Comparison of ENCODE assay signal across 11 mouse cellular contexts in the genomic region with DNA sequence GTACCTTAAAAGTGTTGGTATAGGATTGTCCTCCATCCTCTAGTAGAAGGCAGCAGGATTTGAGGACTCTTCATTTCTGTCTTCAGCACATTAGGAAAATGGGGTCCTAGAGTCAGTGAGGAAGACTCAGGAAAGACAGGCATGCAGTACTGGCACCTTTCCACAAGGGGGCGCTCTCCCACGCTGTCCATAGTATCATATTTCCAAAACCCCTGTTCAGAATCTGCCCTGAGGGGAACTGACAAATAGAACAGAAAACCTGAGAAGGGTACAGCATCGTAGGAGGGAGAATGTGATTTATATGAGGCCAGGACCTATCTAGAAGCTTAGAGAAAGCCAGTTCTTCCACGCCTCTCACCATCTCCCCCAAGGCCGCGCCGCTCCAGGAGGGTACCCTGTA. TPM values are rescaled to one million over a fixed set of nuclear protein-coding genes. Genes with fewer than 3 reads are reported as not detected.
DNase-seq lines count a peak whose midpoint lies in the region; ATAC-seq and TF ChIP-seq lines count a peak whose summit lies in the region.
"Had no signal": no experiment of that assay in that cellular context is flagged by ENCODE, and none has a peak within 500 bp of the region (broad histone marks: within the 10 kb centered on the region; RNA-seq: fewer than 3 reads in every experiment).

No protein-coding gene starts in this region.

- H3K27me3 ChIP-seq in hindbrain, postnatal 0 days (ENCODE audit: insufficient read depth, low read length) = no peaks in the 10 kb centered on the region
- peaks cover 12% of the 10 kb centered on the region for H3K27me3 ChIP-seq in hindbrain, embryonic 16.5 days (replicated peaks; ENCODE audit: control insufficient read depth, insufficient read depth, low read length)
- no peaks in the 10 kb centered on the region for H3K27me3 ChIP-seq in C2C12 (ENCODE audit: control insufficient read depth, insufficient read depth, insufficient read length)

- no peak overlapping the region for H3ac ChIP-seq in C2C12 (ENCODE audit: control insufficient read depth, insufficient read length, low read depth)

- DNase-seq in hindbrain, postnatal 0 days (ENCODE audit: low spot score) = no peak
- peak; percentile 18 for DNase-seq in T-cell, adult 2 months (ENCODE audit: low spot score)
- no peak for DNase-seq in adrenal gland, adult 2 months
- no peak for DNase-seq in neural tube, embryonic 10.5 days (ENCODE audit: extremely low spot score, low spot score)

- no peaks in the 10 kb centered on the region for H3K9me3 ChIP-seq in hindbrain, postnatal 0 days (ENCODE audit: low read length)
- H3K9me3 ChIP-seq in hindbrain, embryonic 16.5 days (ENCODE audit: control insufficient read depth, low read length) = peaks cover 5% of the 10 kb centered on the region; the same call in 1 of the 2 replicates

- no peak for ATAC-seq in hindbrain, postnatal 0 days
- no peak for ATAC-seq in hindbrain, embryonic 16.5 days
- ATAC-seq in megakaryocyte progenitor cell, adult 5-6 weeks (replicated peaks; ENCODE audit: poor library complexity) = 0 out of 2 replicates have a peak, but pooled peaks have one; percentile 23
- no peak for ATAC-seq in inflammation-experienced regulatory T-cells, adult 6 months

- no peak overlapping the region for H3K27ac ChIP-seq in hindbrain, postnatal 0 days
- no peak overlapping the region for H3K27ac ChIP-seq in hindbrain, embryonic 16.5 days (ENCODE audit: low read depth, low read length)

- H3K79me3 ChIP-seq in C2C12 (ENCODE audit: low read depth) = no peaks in the 10 kb centered on the region

- 57% methylated on average over 7 of the region's 7 CpGs for WGBS in hindbrain, postnatal 0 days
- 59% methylated on average over 7 of the region's 7 CpGs for WGBS in hindbrain, embryonic 16.5 days

- H3K4me3 ChIP-seq in hindbrain, postnatal 0 days (ENCODE audit: low read length) = no peak overlapping the region
- H3K4me3 ChIP-seq in hindbrain, embryonic 16.5 days (ENCODE audit: low read length) = no peak overlapping the region
- no peak overlapping the region for H3K4me3 ChIP-seq in C2C12 (ENCODE audit: insufficient read depth, poor library complexity, severe bottlenecking)
- H3K4me3 ChIP-seq: myocyte had no signal

- H3K9ac ChIP-seq in hindbrain, postnatal 0 days (replicated peaks; ENCODE audit: low read length) = no peak overlapping the region
- no peak overlapping the region for H3K9ac ChIP-seq in hindbrain, embryonic 16.5 days (ENCODE audit: low read depth, low read length)

- no peaks in the 10 kb centered on the region for H3K79me2 ChIP-seq in C2C12 (ENCODE audit: control insufficient read depth, insufficient read depth)

- TF ChIP-seq CTCF in hindbrain, postnatal 0 days (IDR thresholded peaks at IDR 0.05; ENCODE audit: low read depth) = peak; percentile 83
- peak; percentile 26 for TF ChIP-seq CTCF in C2C12 (IDR thresholded peaks at IDR 0.05; ENCODE audit: control insufficient read depth, insufficient read depth, insufficient read length)

- H3K4me2 ChIP-seq in hindbrain, postnatal 0 days (ENCODE audit: low read depth, low read length) = no peak overlapping the region
- no peak overlapping the region for H3K4me2 ChIP-seq in hindbrain, embryonic 16.5 days (ENCODE audit: low read length)

- no peaks in the 10 kb centered on the region for H3K4me1 ChIP-seq in hindbrain, postnatal 0 days (ENCODE audit: insufficient read depth, low read length)
- 0 out of 2 replicates have a peak, but pooled peaks cover 2% of the 10 kb centered on the region for H3K4me1 ChIP-seq in hindbrain, embryonic 16.5 days (ENCODE audit: control insufficient read depth, insufficient read depth, low read depth, low read length)

- no peaks in the 10 kb centered on the region for H3K36me3 ChIP-seq in hindbrain, postnatal 0 days (ENCODE audit: insufficient read depth, low read length)
- H3K36me3 ChIP-seq in hindbrain, embryonic 16.5 days (ENCODE audit: control insufficient read depth, insufficient read depth, low read length) = no peaks in the 10 kb centered on the region
- H3K36me3 ChIP-seq in C2C12 (ENCODE audit: control insufficient read depth, insufficient read depth) = no peaks in the 10 kb centered on the region

TF ChIP-seq in C2C12, 6 proteins besides CTCF, POLR2A, EP300 and RAD21:
- TF ChIP-seq MYOD1 (IDR thresholded peaks at IDR 0.05; ENCODE audit: control insufficient read depth, insufficient read length, low read depth) = no peak
- no peak for TF ChIP-seq MAX (IDR thresholded peaks at IDR 0.05)
- TF ChIP-seq FOSL1 (IDR thresholded peaks at IDR 0.05; ENCODE audit: insufficient read depth, low read length, poor library complexity, severe bottlenecking) = no peak
- no peak for TF ChIP-seq MYOG (IDR thresholded peaks at IDR 0.05; ENCODE audit: control insufficient read depth, extremely low read depth, insufficient read length)
- TF ChIP-seq CEBPB (IDR thresholded peaks at IDR 0.05; ENCODE audit: low read depth) = no peak
- TF ChIP-seq USF1 (IDR thresholded peaks at IDR 0.05; ENCODE audit: low read depth) = no peak
TF ChIP-seq in C2C12: peak in this region for 0.

RNA-seq across cellular contexts. Expression of gene Tlx1, which starts 24.3 kb away (rescaled TPM):
- total RNA-seq in hindbrain, postnatal 0 days (2014; rRNA removed) = 0.61 and 1.2 TPM in 2 replicates
- polyA plus RNA-seq in hindbrain, postnatal 0 days (2015; fragmentation: Nextera tagmentation; extraction: Ambion mirVana) = 0.61 and 0.93 TPM in 2 replicates
- 1.2 and 1.3 TPM in 2 replicates for polyA plus RNA-seq in hindbrain, embryonic 16.5 days (2015; fragmentation: Nextera tagmentation; extraction: Ambion mirVana)
- polyA plus RNA-seq in C2C12 (2012; fragmentation: generic; extraction: Trizol) = not detected
- not detected in 2 replicates for total RNA-seq in megakaryocyte progenitor cell, adult 5-6 weeks (2015)
- total RNA-seq in megakaryocyte progenitor cell, adult 5-6 weeks (2017) = not detected in 2 replicates
- not detected for polyA plus RNA-seq in inflammation-experienced regulatory T-cells, adult 6 months (2017; shearing (Covaris generic))
- total RNA-seq in adrenal gland, adult 2 months (2021) = not detected
- polyA plus RNA-seq in adrenal gland, adult 2 months (2012; rRNA removed) = not detected in 2 replicates
- total RNA-seq: granulocyte monocyte progenitor cell, adult 5-6 weeks; left cerebral cortex, adult 8-10 months had no signal
- polyA plus RNA-seq: myocyte had no signal
